Mouse (Mus musculus): ENCODE results near the gene Msx3.

Msx3 gene

DNA sequence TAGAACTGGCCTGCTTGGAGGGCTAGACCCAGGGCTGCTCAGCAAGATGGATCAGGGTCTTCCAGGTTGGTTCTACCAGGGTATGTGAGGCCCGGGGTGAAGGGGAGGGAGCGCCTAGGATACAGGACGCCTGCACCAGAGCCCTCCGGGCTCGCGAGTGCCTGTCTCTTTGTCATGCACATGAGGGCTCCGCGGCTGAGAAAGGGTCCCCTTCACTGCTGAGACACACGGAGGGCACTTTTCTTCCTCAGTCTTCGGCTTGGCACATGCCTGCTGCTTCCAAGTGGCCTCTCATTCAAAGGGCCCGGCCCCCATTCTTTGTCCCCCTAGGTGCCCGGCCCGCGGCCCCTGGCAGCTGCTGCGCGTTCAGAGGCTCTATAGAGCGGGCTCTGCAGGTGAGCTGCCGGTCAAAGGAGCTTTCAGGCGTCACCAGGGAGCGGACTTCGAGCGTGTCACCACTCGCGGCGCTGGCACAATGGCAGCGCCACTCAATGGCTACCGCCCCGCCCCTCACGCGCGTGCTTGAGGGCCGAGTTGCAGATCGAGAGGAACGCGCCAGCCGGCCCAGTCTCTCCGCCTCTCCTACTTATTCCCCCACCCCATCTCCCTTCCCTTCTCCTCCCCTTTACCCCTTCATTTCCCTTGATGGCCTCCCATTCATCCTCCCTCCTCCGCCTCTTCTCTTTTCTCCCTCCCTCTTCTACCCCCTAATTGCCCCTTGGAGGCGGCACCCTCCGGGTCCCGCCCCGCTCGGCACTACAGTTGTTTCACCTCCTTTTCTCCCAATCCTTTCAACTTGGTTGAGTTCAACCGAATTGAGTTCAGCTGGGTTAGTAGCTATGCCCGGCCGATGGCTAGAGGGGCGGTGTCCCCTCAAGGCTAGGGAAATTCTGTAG is 12.3 kb upstream of the Msx3 start:
- in situ Hi-C loops (cut with MboI; ENCODE audit: low pct_unique_long_range_greater_than_20kb in 1 of 2, low sequenced_read_pairs in 2 of 2, unreplicated experiment in 1 of 2) = loop anchor here (10.0 kb wide), 1 partner anchor 156 kb away; no protein-coding TSS in a partner anchor

- in situ Hi-C loops (cut with MboI; ENCODE audit: low pct_unique_long_range_greater_than_20kb in 1 of 2, low sequenced_read_pairs in 2 of 2, unreplicated experiment in 1 of 2) = no loop called here
Observed at GRCm38 (mm10) chr7:140059601-140060000, 10.7 kb upstream of the Msx3 start.

DNA sequence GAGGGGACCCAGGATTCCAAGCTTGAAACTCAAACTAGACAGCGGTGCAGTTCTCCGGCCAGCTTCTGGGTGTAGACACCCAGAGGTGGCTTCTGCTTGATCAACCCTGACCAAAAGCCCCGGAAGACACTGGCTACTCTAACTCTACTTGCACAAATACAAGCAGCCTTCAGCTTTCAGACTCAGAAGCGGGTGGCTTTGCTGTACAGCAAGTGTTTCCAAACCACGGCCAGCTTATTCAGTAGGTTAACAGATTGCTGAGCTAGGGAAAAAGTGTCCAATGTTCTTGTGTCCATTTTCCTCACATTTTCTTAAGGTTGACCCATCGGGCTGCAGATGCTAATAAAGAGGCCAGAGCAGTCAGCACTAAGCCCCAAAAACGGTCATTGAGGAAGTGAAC is 9.6 kb upstream of the Msx3 start:
- in situ Hi-C loops (cut with MboI; ENCODE audit: low pct_unique_long_range_greater_than_20kb in 1 of 2, low sequenced_read_pairs in 2 of 2, unreplicated experiment in 1 of 2) = no loop called here

GRCm38 (mm10) chr7:140057413-140058407 is 8.8 kb upstream of the Msx3 start:
- in situ Hi-C loops (cut with MboI; ENCODE audit: low pct_unique_long_range_greater_than_20kb in 1 of 2, low sequenced_read_pairs in 2 of 2, unreplicated experiment in 1 of 2) = no loop called here

DNA sequence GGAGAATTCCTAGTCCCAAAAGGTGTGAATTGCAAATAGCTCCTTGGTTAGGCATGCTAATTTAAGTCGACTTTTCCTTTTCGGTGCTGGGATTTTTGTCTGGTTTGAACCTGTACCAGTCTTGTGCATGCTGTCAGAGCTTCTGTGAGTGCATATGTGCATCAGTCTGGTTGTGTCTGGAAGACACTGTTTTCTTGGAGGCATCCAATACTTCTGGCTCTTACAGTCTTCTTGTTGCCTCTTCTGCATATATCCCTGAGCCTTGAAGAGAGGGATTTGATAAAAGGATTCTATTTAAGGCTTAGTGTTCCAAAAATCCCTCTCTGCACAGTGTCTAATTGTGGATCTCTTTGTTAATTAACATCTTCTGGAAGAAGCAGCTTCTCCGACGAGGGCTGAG is 5.2 kb upstream of the Msx3 start:
- in situ Hi-C loops (cut with MboI; ENCODE audit: low pct_unique_long_range_greater_than_20kb in 1 of 2, low sequenced_read_pairs in 2 of 2, unreplicated experiment in 1 of 2) = no loop called here

DNA sequence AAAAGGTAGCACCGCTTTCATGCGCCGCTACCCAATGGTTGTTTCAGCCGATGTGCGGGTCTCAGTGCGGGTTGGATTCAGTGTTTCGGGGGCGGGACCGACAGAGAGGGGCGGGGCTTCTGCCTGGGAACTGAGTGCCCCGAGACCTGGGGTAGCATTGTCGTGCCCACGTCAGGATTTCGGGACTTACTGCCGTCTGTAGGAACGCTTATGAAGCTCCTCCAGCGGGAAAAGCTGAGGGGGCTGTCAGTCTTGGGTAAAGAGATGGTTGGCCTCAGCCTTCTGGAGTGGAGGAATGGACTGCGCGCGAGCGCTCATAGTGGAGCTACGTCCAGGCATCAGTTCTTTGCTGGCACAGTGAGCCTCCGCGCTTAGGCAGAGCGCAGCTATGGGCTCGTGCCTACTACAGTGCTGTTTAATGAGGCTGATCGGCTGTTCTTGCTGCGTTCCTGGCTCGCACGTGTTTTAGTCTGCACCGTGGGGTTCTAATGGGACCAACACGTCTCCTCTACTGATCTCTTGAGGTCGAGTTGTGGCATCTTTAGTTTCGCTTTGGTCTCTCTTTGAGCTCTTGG is 313 bp upstream of the Msx3 start:
- in situ Hi-C loops (cut with MboI; ENCODE audit: low pct_unique_long_range_greater_than_20kb in 1 of 2, low sequenced_read_pairs in 2 of 2, unreplicated experiment in 1 of 2) = no loop called here

GRCm38 (mm10) chr7:140047811-140048311 is 1.0 kb downstream of the Msx3 start:
- in situ Hi-C loops (cut with MboI; ENCODE audit: low pct_unique_long_range_greater_than_20kb in 1 of 2, low sequenced_read_pairs in 2 of 2, unreplicated experiment in 1 of 2) = no loop called here

DNA sequence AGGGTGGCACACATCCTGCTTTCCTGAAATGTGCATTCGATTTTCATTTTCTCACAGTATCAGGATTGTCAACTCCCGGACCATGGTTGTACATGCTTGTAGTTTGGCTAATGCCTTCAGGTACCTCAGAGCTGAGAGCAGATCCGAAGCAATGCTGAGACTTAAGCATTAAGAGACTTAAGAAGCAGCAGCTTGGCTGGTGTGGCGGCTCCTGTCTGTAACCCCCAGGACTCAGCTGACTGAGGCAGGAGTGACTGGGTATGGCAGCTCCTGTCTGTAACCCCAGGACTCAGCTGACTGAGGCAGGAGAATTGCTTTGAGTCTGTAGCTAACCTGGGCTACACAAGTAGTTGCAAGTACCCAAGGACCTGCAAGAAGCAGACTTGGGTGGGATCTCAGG is 3.3 kb downstream of the Msx3 start:
- in situ Hi-C loops (cut with MboI; ENCODE audit: low pct_unique_long_range_greater_than_20kb in 1 of 2, low sequenced_read_pairs in 2 of 2, unreplicated experiment in 1 of 2) = no loop called here

GRCm38 (mm10) chr7:140042728-140043127 is 6.2 kb downstream of the Msx3 start:
- in situ Hi-C loops (cut with MboI; ENCODE audit: low pct_unique_long_range_greater_than_20kb in 1 of 2, low sequenced_read_pairs in 2 of 2, unreplicated experiment in 1 of 2) = no loop called here

DNA sequence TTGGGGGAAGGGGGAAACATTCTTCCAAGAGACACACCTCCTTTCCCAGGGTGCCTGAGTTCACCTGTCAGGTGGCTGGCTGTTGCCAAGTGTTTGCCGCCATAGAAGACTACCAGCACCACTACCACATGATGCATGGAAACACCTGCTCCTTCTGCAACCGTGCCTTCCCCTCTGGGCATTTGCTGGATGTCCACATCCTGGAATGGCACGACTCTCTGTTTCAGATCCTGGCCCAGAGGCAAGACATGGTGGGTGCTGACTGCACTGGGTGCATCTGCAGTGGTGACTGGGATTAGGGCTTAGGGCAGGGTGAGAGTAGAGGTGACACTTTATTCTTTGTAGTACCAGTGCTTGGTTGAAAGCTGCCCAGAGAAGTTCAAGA is 11.7 kb downstream of the Msx3 start:
- in situ Hi-C loops (cut with MboI; ENCODE audit: low pct_unique_long_range_greater_than_20kb in 1 of 2, low sequenced_read_pairs in 2 of 2, unreplicated experiment in 1 of 2) = no loop called here

- in situ Hi-C loops (cut with MboI; ENCODE audit: low pct_unique_long_range_greater_than_20kb in 1 of 2, low sequenced_read_pairs in 2 of 2, unreplicated experiment in 1 of 2) = no loop called here
Observed at GRCm38 (mm10) chr7:140036281-140037170, 12.4 kb downstream of the Msx3 start, which contains the start of the genes Zfp511 and Tubgcp2. Gene Zfp511 (plus strand): TSS chr7:140036391. Gene Tubgcp2 (minus strand): TSS chr7:140036669.

GRCm38 (mm10) chr7:140035456-140035855 is 13.4 kb downstream of the Msx3 start:
- in situ Hi-C loops (cut with MboI; ENCODE audit: low pct_unique_long_range_greater_than_20kb in 1 of 2, low sequenced_read_pairs in 2 of 2, unreplicated experiment in 1 of 2) = no loop called here

GRCm38 (mm10) chr7:140033386-140033785 is 15.5 kb downstream of the Msx3 start:
- in situ Hi-C loops (cut with MboI; ENCODE audit: low pct_unique_long_range_greater_than_20kb in 1 of 2, low sequenced_read_pairs in 2 of 2, unreplicated experiment in 1 of 2) = no loop called here

GRCm38 (mm10) chr7:140032366-140032765 is 16.5 kb downstream of the Msx3 start:
- in situ Hi-C loops (cut with MboI; ENCODE audit: low pct_unique_long_range_greater_than_20kb in 1 of 2, low sequenced_read_pairs in 2 of 2, unreplicated experiment in 1 of 2) = no loop called here

- in situ Hi-C loops (cut with MboI; ENCODE audit: low pct_unique_long_range_greater_than_20kb in 1 of 2, low sequenced_read_pairs in 2 of 2, unreplicated experiment in 1 of 2) = no loop called here
Observed at GRCm38 (mm10) chr7:140031771-140032170, 17.1 kb downstream of the Msx3 start.

- in situ Hi-C loops (cut with MboI; ENCODE audit: low pct_unique_long_range_greater_than_20kb in 1 of 2, low sequenced_read_pairs in 2 of 2, unreplicated experiment in 1 of 2) = no loop called here
Observed at GRCm38 (mm10) chr7:140011336-140011735, 37.6 kb downstream of the Msx3 start.

DNA sequence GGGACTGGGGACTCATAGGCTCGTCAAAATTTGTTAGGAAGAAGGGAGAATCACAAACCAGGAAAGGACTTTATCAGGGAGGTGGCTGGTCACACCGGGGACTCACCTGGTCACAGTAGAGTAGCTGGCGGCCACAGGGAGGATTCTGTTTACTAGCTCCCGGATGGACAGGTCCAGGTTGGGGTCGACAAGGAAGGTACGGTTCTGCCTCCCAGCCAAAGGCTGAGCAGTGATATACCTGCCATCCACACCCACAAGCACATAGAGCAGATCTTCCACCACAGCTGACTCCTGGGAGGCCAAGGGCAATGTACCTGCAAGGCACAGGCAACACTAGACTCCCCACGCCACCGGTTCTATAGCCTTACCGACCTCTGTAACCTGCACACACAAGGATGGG is 41.1 kb downstream of the Msx3 start:
- in situ Hi-C loops (cut with MboI; ENCODE audit: low pct_unique_long_range_greater_than_20kb in 1 of 2, low sequenced_read_pairs in 2 of 2, unreplicated experiment in 1 of 2) = no loop called here

Data from mouse embryonic stem cell (cell line).